Mouse (Mus musculus): Measurements from ENCODE around the gene Wnk1.

- TF ChIP-seq CTCF (IDR thresholded peaks at IDR 0.05; ENCODE audit: low read depth, low read length) (no peak), POLR2A (IDR thresholded peaks at IDR 0.05; ENCODE audit: borderline replicate concordance, low read depth, low read length) (no peak)
Measured at GRCm38 (mm10) chr6:120037636-120038365, 671 bp downstream of the Wnk1 start.
